Mouse (Mus musculus) urinary bladder, postnatal 4 days (tissue): ENCODE results near the gene Kif20b.

Experiments
- DNase-seq, 2 experiments: peaks; one replicate each; pipeline ENCODE4 v3.0.0; 2021 to 2022; ENCODE audit warnings: low spot score in 2 of 2

Kif20b gene

GRCm38 (mm10) chr19:34920066-34920465 lies 2.1 kb upstream of the Kif20b start:
- no peak for DNase-seq

GRCm38 (mm10) chr19:34920531-34920930 lies 1.6 kb upstream of the Kif20b start:
- DNase-seq, result no peak

- DNase-seq, result no peak
These were observed 909 bp upstream of the Kif20b start for GRCm38 (mm10) chr19:34921253-34921651.

- no peak for DNase-seq
These were observed 422 bp downstream of the Kif20b start for GRCm38 (mm10) chr19:34922603-34922963.

GRCm38 (mm10) chr19:34947206-34947605 lies 25.0 kb downstream of the Kif20b start:
- DNase-seq, result no peak

GRCm38 (mm10) chr19:34953842-34954541 lies 31.8 kb downstream of the Kif20b start:
- no peak for DNase-seq

- no peak for DNase-seq
These were observed 37.2 kb downstream of the Kif20b start for GRCm38 (mm10) chr19:34959369-34959768.

- DNase-seq, result no peak
These were observed 62.6 kb downstream of the Kif20b start for GRCm38 (mm10) chr19:34984742-34985141.

- DNase-seq, result no peak
These were observed 68.3 kb downstream of the Kif20b start for GRCm38 (mm10) chr19:34990443-34990842.

GRCm38 (mm10) chr19:34992969-34993527 lies 70.9 kb downstream of the Kif20b start:
- no peak for DNase-seq

GRCm38 (mm10) chr19:35015058-35015457 lies 92.9 kb downstream of the Kif20b start:
- no peak for DNase-seq

- DNase-seq, result no peak
These were observed 95.5 kb downstream of the Kif20b start for GRCm38 (mm10) chr19:35017474-35018208.

- no peak for DNase-seq
These were observed 96.0 kb downstream of the Kif20b start for GRCm38 (mm10) chr19:35018209-35018581.
